Mouse (Mus musculus) E14TG2a.4 (cell line): Measurements from ENCODE around the gene Tymp.
A peak's percentile ranks its signal among the peaks of the same experiment; 100 is the strongest.

ENCODE experiments used
- H3K27me3 ChIP-seq: 2 replicates; pipeline ENCODE4 v1.6.1; 2014; ENCODE audit warnings: low read length, control low read depth; ENCODE audit not compliant: insufficient read depth
- H3K36me3 ChIP-seq: 2 replicates; pipeline ENCODE4 v1.6.1; 2014; ENCODE audit warnings: low read length, control low read depth; ENCODE audit not compliant: insufficient read depth
- H3K4me1 ChIP-seq: replicated peaks from 2 replicates; pipeline ENCODE4 v1.6.1; 2014; ENCODE audit warnings: low read depth, low read length, control low read depth
- H3K4me3 ChIP-seq: replicated peaks from 2 replicates; pipeline ENCODE4 v1.5.1; 2014; ENCODE audit warnings: mild to moderate bottlenecking, low read length
- H3K9me3 ChIP-seq: 2 replicates; pipeline ENCODE4 v1.6.1; 2014; ENCODE audit warnings: low read length, control low read depth
- CTCF ChIP-seq: conservative IDR thresholded peaks from 2 replicates; pipeline ENCODE4 v1.5.1; 2014; ENCODE audit warnings: low read length
- NANOG ChIP-seq: IDR thresholded peaks from 2 replicates; pipeline ENCODE4 v1.6.1; 2014; ENCODE audit warnings: borderline replicate concordance, low read length, mixed read lengths
- POU5F1 ChIP-seq: IDR thresholded peaks from 2 replicates; pipeline ENCODE4 v1.6.1; 2014; ENCODE audit warnings: low read length, borderline replicate concordance

The Tymp gene

GRCm38 (mm10) chr15:89398146-89398545 is 21.3 kb upstream of the Tymp start:
- no peak overlapping the region for H3K4me3 ChIP-seq
- no peak for TF ChIP-seq CTCF
- TF ChIP-seq POU5F1: no peak
- no peak for TF ChIP-seq NANOG
- no peaks in the 10 kb centered on the region for H3K36me3 ChIP-seq
- peaks cover 7% of the 10 kb centered on the region; the same call in 1 of the 2 replicates for H3K27me3 ChIP-seq
- H3K9me3 ChIP-seq: no peaks in the 10 kb centered on the region
- H3K4me1 ChIP-seq: peaks cover 32% of the 10 kb centered on the region

- Histone ChIP-seq H3K36me3 (no peaks in the 10 kb centered on the region), H3K9me3 (no peaks in the 10 kb centered on the region), H3K4me1 (peaks cover 29% of the 10 kb centered on the region), H3K27me3 (peaks cover 11% of the 10 kb centered on the region; the same call in 1 of the 2 replicates), H3K4me3 (no peak overlapping the region)
- TF ChIP-seq CTCF (no peak), POU5F1 (no peak), NANOG (no peak)
Observed at GRCm38 (mm10) chr15:89396883-89397282, 20.0 kb upstream of the Tymp start.

GRCm38 (mm10) chr15:89390081-89390480 is 13.2 kb upstream of the Tymp start:
- no peak for TF ChIP-seq CTCF
- no peak for TF ChIP-seq NANOG
- no peaks in the 10 kb centered on the region for H3K36me3 ChIP-seq
- H3K27me3 ChIP-seq: peaks cover 56% of the 10 kb centered on the region
- H3K4me3 ChIP-seq: no peak overlapping the region
- H3K9me3 ChIP-seq: no peaks in the 10 kb centered on the region
- peaks cover 38% of the 10 kb centered on the region for H3K4me1 ChIP-seq

GRCm38 (mm10) chr15:89387127-89387526 is 10.3 kb upstream of the Tymp start:
- peak overlapping the region; percentile 64 for H3K4me3 ChIP-seq
- no peaks in the 10 kb centered on the region for H3K36me3 ChIP-seq
- peaks cover 45% of the 10 kb centered on the region for H3K4me1 ChIP-seq
- no peaks in the 10 kb centered on the region for H3K9me3 ChIP-seq
- TF ChIP-seq NANOG (no peak), POU5F1 (no peak), CTCF (no peak)
- peaks cover 76% of the 10 kb centered on the region for H3K27me3 ChIP-seq

GRCm38 (mm10) chr15:89384617-89385016 is 7.8 kb upstream of the Tymp start, which contains the start of gene Klhdc7b:
TSS of gene Klhdc7b (plus strand) at chr15:89384917.
- H3K36me3 ChIP-seq: no peaks in the 10 kb centered on the region
- no peaks in the 10 kb centered on the region for H3K9me3 ChIP-seq
- TF ChIP-seq NANOG: no peak
- no peak for TF ChIP-seq POU5F1
- TF ChIP-seq CTCF: no peak
- H3K27me3 ChIP-seq: peaks cover 85% of the 10 kb centered on the region
- H3K4me1 ChIP-seq: peaks cover 46% of the 10 kb centered on the region
- H3K4me3 ChIP-seq: peak within 1 kb of the TSS; percentile 74

GRCm38 (mm10) chr15:89379429-89379828 is 2.6 kb upstream of the Tymp start:
- no peak for TF ChIP-seq CTCF
- TF ChIP-seq NANOG: no peak
- TF ChIP-seq POU5F1: no peak
- peaks cover 44% of the 10 kb centered on the region for H3K4me1 ChIP-seq
- H3K36me3 ChIP-seq: no peaks in the 10 kb centered on the region
- H3K4me3 ChIP-seq: peak overlapping the region; percentile 76
- no peaks in the 10 kb centered on the region for H3K9me3 ChIP-seq
- peaks cover 67% of the 10 kb centered on the region for H3K27me3 ChIP-seq

GRCm38 (mm10) chr15:89378831-89379401 is 2.1 kb upstream of the Tymp start, which contains the start of gene Odf3b:
TSS of gene Odf3b (minus strand) at chr15:89379282.
- peak within 1 kb of the TSS; percentile 76 for H3K4me3 ChIP-seq
- TF ChIP-seq CTCF (no peak), NANOG (no peak), POU5F1 (no peak)
- H3K36me3 ChIP-seq: no peaks in the 10 kb centered on the region
- peaks cover 48% of the 10 kb centered on the region for H3K4me1 ChIP-seq
- peaks cover 62% of the 10 kb centered on the region for H3K27me3 ChIP-seq
- no peaks in the 10 kb centered on the region for H3K9me3 ChIP-seq

GRCm38 (mm10) chr15:89377938-89378828 is 1.3 kb upstream of the Tymp start:
- H3K36me3 ChIP-seq: peaks cover under 1% of the 10 kb centered on the region; the same call in 1 of the 2 replicates
- no peak for TF ChIP-seq NANOG
- TF ChIP-seq POU5F1: no peak
- TF ChIP-seq CTCF: no peak
- H3K4me1 ChIP-seq: peaks cover 50% of the 10 kb centered on the region
- no peaks in the 10 kb centered on the region for H3K9me3 ChIP-seq
- H3K27me3 ChIP-seq: peaks cover 59% of the 10 kb centered on the region
- peak overlapping the region; percentile 76 for H3K4me3 ChIP-seq
